Mouse (Mus musculus): Measurements from ENCODE around the gene E2f2.

- TF ChIP-seq GATA1 (IDR thresholded peaks at IDR 0.05; ENCODE audit: borderline replicate concordance, low read length) (no peak), CTCF (IDR thresholded peaks at IDR 0.05; ENCODE audit: low read depth, low read length) (peak; percentile 97), TAL1 (conservative IDR thresholded peaks at IDR 0.05; ENCODE audit: low read depth, low read length) (no peak), POLR2AphosphoS5 (IDR thresholded peaks at IDR 0.05; ENCODE audit: insufficient replicate concordance, low read depth, low read length) (no peak)
Measured at GRCm38 (mm10) chr4:136159802-136160397, 12.3 kb upstream of the E2f2 start.

Measured in G1E (cell line).